Mouse (Mus musculus) stomach, postnatal 0 days (tissue): ENCODE results near the gene Arpin.

Source experiments
- CTCF ChIP-seq: IDR thresholded peaks from 2 replicates; pipeline ENCODE4 v1.5.1; 2016; ENCODE audit warnings: antibody characterized with exemption, low read depth, mild to moderate bottlenecking, moderate library complexity
- EP300 ChIP-seq: optimal IDR thresholded peaks from 2 replicates; pipeline ENCODE3; 2016; ENCODE audit warnings: antibody characterized with exemption

DNA sequence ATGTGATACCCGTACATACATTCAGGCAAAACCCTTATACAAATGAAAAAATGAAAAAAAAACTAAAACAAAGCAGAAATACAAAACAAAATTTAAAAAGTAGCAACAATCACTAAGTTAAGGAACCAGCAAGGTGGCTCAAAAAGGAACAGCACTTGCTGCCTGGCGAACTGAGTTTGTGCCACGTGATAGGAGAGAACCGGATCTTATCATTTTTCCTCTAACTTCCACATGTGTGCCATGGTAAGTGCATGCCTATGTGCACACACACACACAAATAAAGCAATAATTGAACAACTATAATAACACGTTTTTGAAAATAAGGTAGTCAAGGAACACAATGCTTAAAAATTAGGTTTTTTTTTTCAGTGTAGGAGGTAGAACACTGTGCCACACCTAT, 37.0 kb upstream of the Arpin start:
- TF ChIP-seq CTCF (no peak), EP300 (no peak)
